Mouse (Mus musculus): ENCODE measurements around the gene Rps6kb1. TPM values are rescaled to one million over a fixed set of nuclear protein-coding genes. Genes with fewer than 3 reads are reported as not detected.

Gene Rps6kb1
- polyA plus RNA-seq, 1 experiment from 2014 or later: 60.3 TPM

DNA sequence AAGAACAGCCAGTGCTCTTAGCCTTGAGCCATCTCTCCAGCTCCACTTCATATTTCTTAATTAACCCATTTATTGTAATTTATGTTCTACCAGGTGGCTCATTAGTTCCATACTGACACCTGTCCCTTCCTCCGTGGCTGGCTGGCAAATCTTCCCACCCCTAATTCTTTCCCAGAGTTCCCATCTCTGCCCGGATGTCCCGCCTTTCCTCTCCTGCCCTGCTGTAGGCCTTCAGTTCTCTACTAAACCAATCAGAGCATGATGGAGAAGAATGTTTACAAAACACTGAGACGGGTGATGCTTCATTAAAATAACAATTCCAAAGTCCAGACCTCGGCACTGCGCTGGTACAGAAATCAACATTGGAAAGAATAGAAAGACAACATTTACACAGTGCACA lies 85.7 kb downstream of the Rps6kb1 start:
- Histone ChIP-seq H3K4me2 (replicated peaks; ENCODE audit: low read depth, low read length) (no peak overlapping the region), H3K4me1 (ENCODE audit: control insufficient read depth, insufficient read depth, low read length) (no peaks in the 10 kb centered on the region), H3K4me3 (ENCODE audit: low read depth, low read length) (no peak overlapping the region), H3K9ac (replicated peaks; ENCODE audit: low read depth, low read length) (no peak overlapping the region), H3K27ac (ENCODE audit: low read length) (no peak overlapping the region), H3K9me3 (ENCODE audit: control insufficient read depth, low read depth, low read length) (no peaks in the 10 kb centered on the region), H3K27me3 (ENCODE audit: control insufficient read depth, insufficient read depth, low read length) (no peaks in the 10 kb centered on the region), H3K36me3 (ENCODE audit: control insufficient read depth, insufficient read depth, low read length) (no peaks in the 10 kb centered on the region)
- WGBS: 85% methylated on average over 6 of the region's 6 CpGs
- ATAC-seq (ENCODE audit: insufficient number of reproducible peaks, insufficient read depth, low FRiP score, low read depth): no peak

DNA sequence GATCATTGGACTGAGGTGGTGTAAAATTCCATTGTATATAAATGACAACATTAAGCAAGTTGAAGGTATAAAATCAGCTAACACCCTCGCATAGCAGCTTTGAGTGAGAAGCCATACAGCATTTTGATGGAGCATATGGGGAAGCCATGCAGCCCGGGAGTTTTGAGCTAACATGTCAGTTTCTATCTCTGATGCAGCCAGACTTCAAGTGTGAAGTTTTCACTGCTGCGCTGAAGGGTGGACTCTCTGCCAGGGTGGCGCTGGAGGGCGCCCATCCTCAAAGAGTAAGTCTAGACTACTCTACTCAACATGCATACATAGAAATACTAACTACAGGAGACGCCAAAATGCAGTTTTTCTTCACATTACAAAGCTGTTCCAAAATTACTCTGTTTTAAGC lies 87.1 kb downstream of the Rps6kb1 start:
- no peak overlapping the region for H3K27ac ChIP-seq (ENCODE audit: low read length)
- no peaks in the 10 kb centered on the region for H3K9me3 ChIP-seq (ENCODE audit: control insufficient read depth, low read depth, low read length)
- WGBS: 90% methylated on average over 6 of the region's 6 CpGs
- H3K4me3 ChIP-seq (ENCODE audit: low read depth, low read length): no peak overlapping the region
- no peaks in the 10 kb centered on the region for H3K4me1 ChIP-seq (ENCODE audit: control insufficient read depth, insufficient read depth, low read length)
- ATAC-seq (ENCODE audit: insufficient number of reproducible peaks, insufficient read depth, low FRiP score, low read depth): no peak
- H3K27me3 ChIP-seq (ENCODE audit: control insufficient read depth, insufficient read depth, low read length): no peaks in the 10 kb centered on the region
- H3K36me3 ChIP-seq (ENCODE audit: control insufficient read depth, insufficient read depth, low read length): no peaks in the 10 kb centered on the region
- H3K4me2 ChIP-seq (replicated peaks; ENCODE audit: low read depth, low read length): no peak overlapping the region
- no peak overlapping the region for H3K9ac ChIP-seq (replicated peaks; ENCODE audit: low read depth, low read length)

DNA sequence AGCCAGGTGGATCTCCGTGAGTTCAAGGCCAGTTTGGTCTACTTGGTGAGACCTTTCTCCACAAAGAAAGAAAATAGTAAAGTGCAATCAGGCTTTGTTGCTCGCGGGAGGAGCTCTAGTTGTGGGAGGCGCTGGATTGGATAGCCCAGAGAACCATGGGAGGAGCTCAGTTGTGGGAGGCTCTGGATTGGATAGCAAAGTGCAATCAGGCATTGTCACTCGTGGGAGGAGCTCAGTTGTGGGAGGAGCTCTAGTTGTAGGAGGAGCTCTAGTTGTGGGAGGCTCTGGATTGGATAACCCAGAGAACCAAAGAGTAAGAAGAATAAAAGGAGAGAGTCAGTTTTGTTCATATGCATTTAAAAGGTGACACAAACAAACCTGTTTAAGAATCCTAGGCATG lies 90.6 kb downstream of the Rps6kb1 start:
- no peaks in the 10 kb centered on the region for H3K4me1 ChIP-seq (ENCODE audit: control insufficient read depth, insufficient read depth, low read length)
- no peak overlapping the region for H3K27ac ChIP-seq (ENCODE audit: low read length)
- no peak for ATAC-seq (ENCODE audit: insufficient number of reproducible peaks, insufficient read depth, low FRiP score, low read depth)
- no peak overlapping the region for H3K9ac ChIP-seq (replicated peaks; ENCODE audit: low read depth, low read length)
- no peaks in the 10 kb centered on the region for H3K27me3 ChIP-seq (ENCODE audit: control insufficient read depth, insufficient read depth, low read length)
- no peak overlapping the region for H3K4me2 ChIP-seq (replicated peaks; ENCODE audit: low read depth, low read length)
- WGBS: 92% methylated on average over 5 of the region's 5 CpGs
- no peaks in the 10 kb centered on the region for H3K36me3 ChIP-seq (ENCODE audit: control insufficient read depth, insufficient read depth, low read length)
- H3K4me3 ChIP-seq (ENCODE audit: low read depth, low read length): no peak overlapping the region
- H3K9me3 ChIP-seq (ENCODE audit: control insufficient read depth, low read depth, low read length): no peaks in the 10 kb centered on the region

MicroRNAs within 50 kb of the gene (microRNA counts, 519-probe panel; counts per million panel counts)
- 4,051 counts per million, percentile 79 among the panel's probes with 10 or more counts for microRNA mmu-miR-21

Small RNAs within 50 kb of the gene (microRNA-seq; reads per million reads assigned to microRNA genes)
- gene Mir21a: 17,719 reads per million, percentile 96 among the genes with 10 or more reads in this experiment

Other genes starting within 250 kb of the Rps6kb1 start
- 15.3 and 16.6 TPM in 2 replicates for gene Med13, start 187.2 kb downstream of the Rps6kb1 start, polyA plus RNA-seq (2014; fragmentation: Nextera tagmentation; extraction: Ambion mirVana)
- gene Rnft1, start 60.1 kb downstream of the Rps6kb1 start, polyA plus RNA-seq (2014; fragmentation: Nextera tagmentation; extraction: Ambion mirVana): 52.4 and 54.2 TPM in 2 replicates
- gene Tubd1, start 186 bp upstream of the Rps6kb1 start, polyA plus RNA-seq (2014; fragmentation: Nextera tagmentation; extraction: Ambion mirVana): 9.9 and 10.0 TPM in 2 replicates
- 145 and 157 TPM in 2 replicates for gene Vmp1, start 139.0 kb upstream of the Rps6kb1 start, polyA plus RNA-seq (2014; fragmentation: Nextera tagmentation; extraction: Ambion mirVana)
- 36.1 and 37.6 TPM in 2 replicates for gene Ptrh2, start 139.2 kb upstream of the Rps6kb1 start, polyA plus RNA-seq (2014; fragmentation: Nextera tagmentation; extraction: Ambion mirVana)
- 175 and 182 TPM in 2 replicates for gene Cltc, start 212.8 kb upstream of the Rps6kb1 start, polyA plus RNA-seq (2014; fragmentation: Nextera tagmentation; extraction: Ambion mirVana)

All from stomach, embryonic 14.5 days (tissue).